Mouse (Mus musculus) forebrain, embryonic 15.5 days (tissue): ENCODE measurements around the gene Chd2. TPM values are rescaled to one million over a fixed set of nuclear protein-coding genes. Genes with fewer than 3 reads are reported as not detected.

Source experiments
- ATAC-seq: fragments of 200-750 bp; cut with Nextera tagmentation; replicated peaks from 2 replicates; pipeline ENCODE4 v1.8.0; 2017; ENCODE audit warnings: mild to moderate bottlenecking, moderate TSS enrichment, moderate library complexity
- H3K27ac ChIP-seq: fragments of 300-500 bp; sonication (generic); replicated peaks from 2 replicates; pipeline ENCODE4 v1.5.1; 2015; ENCODE audit warnings: mild to moderate bottlenecking, inconsistent platforms
- H3K27me3 ChIP-seq: fragments of 300-500 bp; sonication (generic); 2 replicates; pipeline ENCODE4 v1.6.1; 2015; ENCODE audit warnings: inconsistent platforms
- H3K36me3 ChIP-seq: fragments of 300-500 bp; sonication (generic); 2 replicates; pipeline ENCODE4 v1.6.1; 2015; ENCODE audit warnings: mild to moderate bottlenecking, inconsistent platforms
- H3K4me1 ChIP-seq: fragments of 300-500 bp; sonication (generic); 2 replicates; pipeline ENCODE4 v1.6.1; 2015; ENCODE audit warnings: inconsistent platforms
- H3K4me2 ChIP-seq: fragments of 300-500 bp; sonication (generic); replicated peaks from 2 replicates; pipeline ENCODE4 v1.6.1; 2015; ENCODE audit warnings: mild to moderate bottlenecking, inconsistent platforms
- H3K4me3 ChIP-seq: fragments of 300-500 bp; sonication (generic); 2 replicates; pipeline ENCODE4 v1.5.1; 2015; ENCODE audit warnings: mild to moderate bottlenecking, inconsistent platforms
- H3K9ac ChIP-seq: fragments of 300-500 bp; sonication (generic); replicated peaks from 2 replicates; pipeline ENCODE4 v1.6.1; 2015; ENCODE audit warnings: mild to moderate bottlenecking, inconsistent platforms
- H3K9me3 ChIP-seq: fragments of 300-500 bp; sonication (generic); 2 replicates; pipeline ENCODE4 v1.6.1; 2016; ENCODE audit warnings: inconsistent platforms
- WGBS: fragments of 180-500 bp; shearing (Covaris S2); methylation state at CpG from one replicate; pipeline ENCODE4 v1.1.7; 2015; ENCODE audit warnings: mixed read lengths; 5-methylcytosine and 5-hydroxymethylcytosine counted together
- polyA plus RNA-seq: library from polyadenylated mRNA; unstranded; fragments of >200 nt; fragmentation: Nextera tagmentation; extraction: Ambion mirVana; gene quantifications from 2 replicates; pipeline ENCODE4 v1.2.1, GENCODE M21; 2015

Chd2 gene
- polyA plus RNA-seq, 1 experiment from 2014 or later: 67.1 TPM

- ATAC-seq: peak; percentile 24
- Histone ChIP-seq H3K27me3 (no peaks in the 10 kb centered on the region), H3K27ac (peak overlapping the region; percentile 77), H3K36me3 (0 out of 2 replicates have a peak, but pooled peaks cover 2% of the 10 kb centered on the region), H3K4me3 (peak overlapping the region; percentile 58), H3K9ac (peak overlapping the region; percentile 66), H3K4me2 (peak overlapping the region; percentile 89), H3K4me1 (peaks cover 70% of the 10 kb centered on the region), H3K9me3 (no peaks in the 10 kb centered on the region)
- WGBS: 2% methylated on average over 18 of the region's 18 CpGs
These were observed 151.1 kb downstream of the Chd2 start for GRCm38 (mm10) chr7:73390426-73391001.

DNA sequence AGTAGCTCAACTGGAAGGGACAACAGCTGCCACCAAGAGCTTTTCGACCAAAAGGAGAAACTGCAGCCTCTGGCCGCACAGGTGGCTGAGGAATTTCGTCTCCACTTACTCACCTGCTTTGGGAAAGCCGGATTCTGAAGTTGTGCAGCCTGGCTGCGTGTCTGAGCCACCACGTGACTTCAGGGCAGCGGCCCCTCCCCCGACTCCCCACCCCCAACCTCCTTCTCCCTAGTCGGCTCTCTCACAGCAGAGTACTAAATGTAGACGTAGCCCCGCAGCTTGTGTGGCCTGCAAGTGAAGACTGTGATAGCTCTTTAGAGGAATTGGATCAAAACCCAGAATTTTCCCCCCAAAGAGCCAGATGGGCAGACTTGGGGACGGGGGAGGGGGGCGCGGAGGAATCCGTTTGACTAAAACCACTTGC, 151.7 kb downstream of the Chd2 start:
- Histone ChIP-seq H3K27ac (peak overlapping the region; percentile 77), H3K4me1 (peaks cover 66% of the 10 kb centered on the region), H3K4me2 (peak overlapping the region; percentile 89), H3K9ac (no peak overlapping the region; the same call in 1 of the 2 replicates), H3K9me3 (no peaks in the 10 kb centered on the region), H3K4me3 (peak overlapping the region; percentile 58), H3K36me3 (0 out of 2 replicates have a peak, but pooled peaks cover 2% of the 10 kb centered on the region), H3K27me3 (no peaks in the 10 kb centered on the region)
- ATAC-seq: no peak
- WGBS: 3% methylated on average over 15 of the region's 15 CpGs

DNA sequence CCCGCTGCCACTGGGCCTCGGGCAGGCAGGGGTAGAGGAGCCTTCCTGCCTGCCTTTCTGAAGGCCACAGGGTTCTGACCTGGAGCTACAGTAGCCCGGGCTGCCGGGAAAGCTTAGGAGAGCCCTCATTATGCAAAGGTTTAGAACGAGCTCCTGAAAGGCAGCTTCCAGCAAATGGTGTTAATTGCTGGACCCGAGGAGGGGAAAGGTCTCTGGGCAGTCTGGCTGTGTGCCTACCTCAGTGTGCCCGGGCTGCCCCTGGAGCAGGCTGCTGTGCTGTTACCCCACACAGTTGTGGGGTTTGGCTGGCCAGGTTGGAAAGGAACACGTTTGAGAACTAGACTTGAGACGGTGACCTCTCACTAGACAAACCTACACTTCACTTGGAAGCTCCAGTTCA, 152.2 kb downstream of the Chd2 start:
- H3K36me3 ChIP-seq: 0 out of 2 replicates have a peak, but pooled peaks cover 2% of the 10 kb centered on the region
- H3K4me3 ChIP-seq: no peak overlapping the region
- no peak for ATAC-seq
- 2% methylated on average over 9 of the region's 9 CpGs for WGBS
- H3K27ac ChIP-seq: peak overlapping the region; percentile 77
- no peaks in the 10 kb centered on the region for H3K27me3 ChIP-seq
- H3K9me3 ChIP-seq: no peaks in the 10 kb centered on the region
- H3K4me2 ChIP-seq: peak overlapping the region; percentile 89
- H3K4me1 ChIP-seq: peaks cover 67% of the 10 kb centered on the region
- no peak overlapping the region; the same call in 1 of the 2 replicates for H3K9ac ChIP-seq

DNA sequence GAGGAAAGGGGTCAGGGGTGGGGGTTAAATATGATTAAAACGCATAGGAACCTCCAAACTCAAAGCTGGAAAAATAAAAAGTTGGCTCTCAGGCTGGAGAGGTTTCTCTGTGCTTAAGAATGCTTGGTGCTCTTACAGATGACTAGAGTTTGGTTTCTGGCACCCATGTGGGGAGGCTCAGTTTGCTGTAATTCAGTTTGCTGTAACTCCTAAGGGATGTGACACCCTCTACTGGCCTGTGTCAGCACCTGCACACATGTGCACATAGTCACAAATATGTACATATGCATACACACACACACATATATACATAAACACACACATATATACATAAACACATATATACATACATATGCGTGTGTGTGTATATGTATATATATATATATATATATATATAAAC, 152.8 kb downstream of the Chd2 start:
- no peak overlapping the region for H3K4me3 ChIP-seq
- no peaks in the 10 kb centered on the region for H3K9me3 ChIP-seq
- ATAC-seq: no peak
- H3K9ac ChIP-seq: no peak overlapping the region
- no peak overlapping the region for H3K27ac ChIP-seq
- 65% methylated on average over 2 of the region's 2 CpGs for WGBS
- H3K36me3 ChIP-seq: 0 out of 2 replicates have a peak, but pooled peaks cover 2% of the 10 kb centered on the region
- no peaks in the 10 kb centered on the region for H3K27me3 ChIP-seq
- H3K4me1 ChIP-seq: peaks cover 69% of the 10 kb centered on the region
- no peak overlapping the region for H3K4me2 ChIP-seq

DNA sequence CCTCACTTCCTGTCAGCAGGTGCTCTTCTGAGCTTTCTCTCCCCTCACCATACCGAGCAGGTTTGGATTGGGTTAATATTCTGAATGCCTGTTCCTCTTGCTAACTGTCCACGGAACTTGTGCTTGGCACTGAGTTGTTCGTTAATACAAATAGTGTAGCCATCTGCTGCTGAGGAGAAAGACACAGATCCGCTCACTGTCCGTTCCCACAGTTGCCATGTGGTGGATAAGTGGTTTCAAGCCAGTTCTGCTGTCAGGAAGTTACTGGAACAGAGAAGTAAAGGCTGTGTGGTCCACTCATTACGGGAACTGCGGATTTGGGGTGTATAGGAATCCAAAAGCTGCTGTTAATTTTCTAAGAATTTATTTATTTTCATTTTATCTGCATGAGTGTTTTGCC, 158.8 kb downstream of the Chd2 start:
- 54% methylated on average over 7 of the region's 7 CpGs for WGBS

DNA sequence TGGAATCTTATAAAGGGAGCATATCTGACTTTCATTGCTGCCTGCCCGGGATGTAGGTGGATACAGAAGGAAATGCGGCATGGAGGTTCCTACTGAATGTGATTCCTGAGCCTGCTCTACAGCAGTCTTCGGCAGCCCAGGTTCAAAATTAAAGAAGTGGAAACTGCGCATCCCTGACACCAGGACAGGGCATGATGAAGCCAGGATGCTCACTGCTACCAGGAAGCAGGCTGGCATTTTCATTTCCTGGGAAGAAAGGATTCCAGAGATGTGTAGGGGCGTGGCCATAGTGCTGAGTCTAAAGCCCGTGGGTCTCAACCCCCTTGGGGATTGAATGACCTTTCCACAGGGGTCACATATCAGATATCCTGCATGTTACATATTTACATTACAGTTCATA, 163.6 kb downstream of the Chd2 start:
- Histone ChIP-seq H3K9ac (peak overlapping the region; percentile 43), H3K4me3 (peak overlapping the region; percentile 72), H3K4me1 (peaks cover 64% of the 10 kb centered on the region), H3K36me3 (no peaks in the 10 kb centered on the region), H3K27ac (peak overlapping the region; percentile 92), H3K4me2 (peak overlapping the region; percentile 92), H3K27me3 (no peaks in the 10 kb centered on the region), H3K9me3 (no peaks in the 10 kb centered on the region)
- ATAC-seq: no peak
- 46% methylated on average over 6 of the region's 6 CpGs for WGBS

More for the DNA sequence above, 158.8 kb downstream of the Chd2 start:
- no peak overlapping the region for H3K27ac ChIP-seq
- no peaks in the 10 kb centered on the region for H3K9me3 ChIP-seq
- H3K27me3 ChIP-seq: no peaks in the 10 kb centered on the region
- no peak overlapping the region for H3K4me2 ChIP-seq
- H3K36me3 ChIP-seq: no peaks in the 10 kb centered on the region
- peaks cover 57% of the 10 kb centered on the region for H3K4me1 ChIP-seq
- no peak for ATAC-seq
- H3K9ac ChIP-seq: no peak overlapping the region
- H3K4me3 ChIP-seq: no peak overlapping the region

GRCm38 (mm10) chr7:73377307-73377706, 164.3 kb downstream of the Chd2 start:
- 3% methylated on average over 12 of the region's 12 CpGs for whole genome bisulfite sequencing

More at GRCm38 (mm10) chr7:73377307-73377706, 164.3 kb downstream of the Chd2 start:
- Histone ChIP-seq H3K9ac (peak overlapping the region; percentile 43), H3K9me3 (no peaks in the 10 kb centered on the region), H3K4me2 (peak overlapping the region; percentile 92), H3K36me3 (no peaks in the 10 kb centered on the region), H3K4me1 (peaks cover 65% of the 10 kb centered on the region), H3K27ac (peak overlapping the region; percentile 92), H3K4me3 (peak overlapping the region; percentile 72), H3K27me3 (no peaks in the 10 kb centered on the region)
- ATAC-seq: no peak

Other genes starting within 250 kb of the Chd2 start
- 20.3 and 25.2 TPM in 2 replicates for gene Rgma, start 166.3 kb downstream of the Chd2 start, polyA plus RNA-seq
- gene Fam174b, start 198.5 kb upstream of the Chd2 start, polyA plus RNA-seq: 28.2 and 31.2 TPM in 2 replicates